Mouse (Mus musculus) liver, adult 2 months (tissue): ENCODE results near the gene Smyd1. TPM values are rescaled to one million over a fixed set of nuclear protein-coding genes. Genes with fewer than 3 reads are reported as not detected.

Experiments
- DNase-seq: peaks from one replicate; pipeline ENCODE4 v3.0.0-alpha.2; 2011; ENCODE audit warnings: low read depth, low spot score; ENCODE audit errors: extremely low read depth
- H3K27ac ChIP-seq: fragments of 200-500 bp; replicated peaks from 2 replicates; pipeline ENCODE4 v1.5.1; 2012; ENCODE audit warnings: low read depth, mild to moderate bottlenecking, control low read depth, inconsistent platforms, low read length; ENCODE audit not compliant: insufficient read depth
- H3K27me3 ChIP-seq: fragments of 200-500 bp; 2 replicates; pipeline ENCODE4 v1.6.1; 2012; ENCODE audit warnings: mild to moderate bottlenecking, moderate library complexity, low read length, inconsistent platforms; ENCODE audit not compliant: control insufficient read depth, insufficient read depth
- H3K36me3 ChIP-seq: fragments of 200-500 bp; 2 replicates; pipeline ENCODE4 v1.6.1; 2012; ENCODE audit warnings: low read length, inconsistent platforms; ENCODE audit not compliant: control insufficient read depth, insufficient read depth
- H3K4me1 ChIP-seq: fragments of 200-500 bp; 2 replicates; pipeline ENCODE4 v1.6.1; 2011; ENCODE audit warnings: low read length; ENCODE audit not compliant: control insufficient read depth, insufficient read depth
- H3K4me3 ChIP-seq: fragments of 200-500 bp; 2 replicates; pipeline ENCODE4 v1.5.1; 2011; ENCODE audit warnings: low read depth, mild to moderate bottlenecking, control low read depth, low read length, moderate library complexity; ENCODE audit not compliant: insufficient read depth
- H3K79me2 ChIP-seq: fragments of 200-500 bp; 2 replicates; pipeline ENCODE4 v1.6.1; 2012; ENCODE audit warnings: inconsistent platforms, mild to moderate bottlenecking, low read length, moderate library complexity; ENCODE audit not compliant: control insufficient read depth, insufficient read depth
- H3K9ac ChIP-seq: fragments of 200-500 bp; 2 replicates; pipeline ENCODE4 v1.6.1; 2012; ENCODE audit warnings: low read depth, mild to moderate bottlenecking, control low read depth, inconsistent platforms, low read length
- CTCF ChIP-seq: fragments of 200-500 bp; IDR thresholded peaks from 2 replicates; pipeline ENCODE4 v1.5.1; 2011; ENCODE audit warnings: low read depth, low read length, control low read depth
- POLR2A ChIP-seq: fragments of 200-500 bp; IDR thresholded peaks from 2 replicates; pipeline ENCODE4 v1.6.1; 2011; ENCODE audit warnings: low read length, control low read depth; ENCODE audit not compliant: insufficient read depth; ENCODE audit errors: extremely low read depth
- WGBS: fragments of 180-500 bp; shearing (Covaris S2); methylation state at CpG from one replicate; pipeline ENCODE4 v1.1.7; 2018; 5-methylcytosine and 5-hydroxymethylcytosine counted together
- polyA plus RNA-seq: library from polyadenylated mRNA; depleted of rRNA; stranded (reverse); fragments of >200 nt; gene quantifications from 2 replicates; pipeline ENCODE4 v1.2.3, GENCODE M21; 2012
- total RNA-seq: library from RNA; depleted of rRNA; stranded (reverse); fragments of >200 nt; gene quantifications from 2 replicates; pipeline ENCODE4 v1.2.3, GENCODE M21; 2014

The Smyd1 gene
- total and polyA plus RNA-seq, 2 experiments: 1.5 to 3.7 TPM

DNA sequence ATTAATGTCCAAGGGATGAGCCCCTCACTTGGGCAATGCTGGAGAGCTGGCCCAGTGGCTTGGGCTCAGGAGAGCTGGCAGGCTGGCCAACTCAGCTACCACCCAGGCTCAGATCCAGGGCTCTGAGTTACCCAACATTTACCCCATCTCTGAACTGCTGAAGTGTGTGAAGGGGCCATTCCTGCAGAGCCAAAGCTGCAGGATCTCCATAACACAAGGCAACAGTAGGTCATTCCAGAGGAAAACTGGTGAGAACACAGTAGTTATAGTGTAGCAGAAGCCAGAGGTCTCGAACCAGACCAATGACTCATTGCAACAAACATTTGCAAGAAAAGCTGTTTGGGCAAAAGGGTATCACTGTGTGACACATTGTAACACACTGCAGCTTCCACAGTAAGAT, 79.2 kb downstream of the Smyd1 start:
- WGBS: 23% methylated on average over 1 of the region's 1 CpGs
- Histone ChIP-seq H3K27me3 (no peaks in the 10 kb centered on the region), H3K27ac (no peak overlapping the region), H3K9ac (no peak overlapping the region), H3K79me2 (no peaks in the 10 kb centered on the region), H3K4me3 (no peak overlapping the region), H3K4me1 (peaks cover 5% of the 10 kb centered on the region), H3K36me3 (no peaks in the 10 kb centered on the region)
- TF ChIP-seq POLR2A (no peak), CTCF (no peak)
- DNase-seq: peak; percentile 52

DNA sequence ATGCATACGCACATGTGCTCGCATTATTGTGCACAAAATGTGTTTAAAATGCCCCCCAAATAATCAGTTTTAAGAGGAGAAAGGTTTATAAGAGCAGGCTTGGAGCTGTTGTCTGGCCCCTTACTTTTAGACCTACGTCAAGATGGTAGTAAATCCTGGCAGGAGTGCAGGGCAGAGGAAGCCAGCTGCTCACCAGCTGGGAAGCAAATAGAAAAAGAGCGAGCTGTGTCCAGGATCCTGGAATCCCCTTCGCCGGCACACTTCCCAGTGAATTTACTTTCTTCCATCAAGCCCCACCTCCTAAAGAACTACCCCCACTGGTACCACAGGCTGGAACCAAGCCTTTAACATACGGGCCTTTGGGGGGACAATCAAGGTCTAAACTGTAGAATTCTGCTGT, 81.2 kb downstream of the Smyd1 start:
- Histone ChIP-seq H3K36me3 (no peaks in the 10 kb centered on the region), H3K4me3 (no peak overlapping the region), H3K9ac (no peak overlapping the region), H3K27ac (no peak overlapping the region), H3K27me3 (no peaks in the 10 kb centered on the region), H3K4me1 (peaks cover 5% of the 10 kb centered on the region), H3K79me2 (no peaks in the 10 kb centered on the region)
- 92% methylated on average over 7 of the region's 7 CpGs for WGBS
- no peak for TF ChIP-seq POLR2A
- TF ChIP-seq CTCF: no peak
- no peak for DNase-seq

DNA sequence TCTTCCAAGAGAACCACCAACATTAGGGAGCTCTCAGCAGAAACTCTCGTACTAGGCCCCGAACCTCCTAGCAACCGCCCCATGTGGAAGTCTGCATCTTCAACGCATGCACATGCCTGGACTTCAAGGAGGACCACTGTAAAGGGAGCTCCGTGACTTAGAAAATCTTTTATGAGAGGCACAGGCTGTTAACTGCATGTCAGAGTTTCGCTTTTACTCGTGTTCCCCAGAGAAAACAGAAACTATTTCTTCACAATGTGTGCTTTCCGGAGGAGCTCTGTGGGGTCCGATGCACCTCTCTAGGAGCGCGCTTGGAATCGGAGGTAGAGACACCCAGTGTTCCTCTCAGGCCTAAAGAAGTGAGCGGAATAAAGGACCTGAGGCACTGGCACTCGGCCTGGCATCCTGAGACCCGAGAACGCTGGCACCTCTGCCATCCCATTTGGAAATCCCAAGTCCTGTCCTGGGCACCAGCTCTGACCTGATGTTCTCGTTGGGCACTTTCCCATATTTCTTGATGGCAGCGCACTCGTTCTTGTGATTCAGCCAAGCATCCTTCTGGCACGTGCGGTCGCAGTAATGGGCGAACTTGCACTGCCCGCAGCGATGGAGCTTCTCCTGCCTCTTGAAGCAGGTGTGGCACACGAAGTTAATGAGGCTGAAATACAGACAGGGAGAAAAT, 82.8 kb downstream of the Smyd1 start:
- 93% methylated on average over 26 of the region's 26 CpGs for WGBS

DNA sequence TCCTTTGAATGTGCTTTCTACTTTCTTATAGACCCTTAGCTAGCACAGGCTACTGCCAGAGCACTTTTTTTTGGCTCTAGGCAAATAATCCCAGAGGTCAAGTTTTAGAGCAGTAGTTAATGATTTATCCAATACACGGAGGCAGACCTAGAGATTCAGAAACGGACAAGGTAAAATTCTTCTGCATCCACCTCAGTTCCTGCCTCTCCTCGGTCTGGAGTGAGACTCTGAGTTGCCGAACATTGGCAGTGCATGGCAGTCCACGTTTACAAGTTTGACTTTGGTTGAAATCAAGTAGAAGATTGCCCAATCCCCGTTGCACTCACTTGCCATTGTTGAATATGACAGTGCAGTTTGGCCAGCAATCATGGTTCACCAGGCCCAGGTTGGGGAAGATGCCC, 85.0 kb downstream of the Smyd1 start:
- H3K4me3 ChIP-seq: no peak overlapping the region
- TF ChIP-seq POLR2A (no peak), CTCF (no peak)
- no peaks in the 10 kb centered on the region for H3K27me3 ChIP-seq
- no peaks in the 10 kb centered on the region for H3K36me3 ChIP-seq
- peak overlapping the region; percentile 63 for H3K27ac ChIP-seq
- H3K9ac ChIP-seq: no peak overlapping the region; the same call in 1 of the 2 replicates
- DNase-seq: peak; percentile 99
- 17% methylated on average over 6 of the region's 6 CpGs for WGBS
- no peaks in the 10 kb centered on the region for H3K79me2 ChIP-seq
- H3K4me1 ChIP-seq: peaks cover 6% of the 10 kb centered on the region

More for the DNA sequence above, 82.8 kb downstream of the Smyd1 start:
- DNase-seq: peak; percentile 65
- Histone ChIP-seq H3K4me1 (peaks cover 11% of the 10 kb centered on the region), H3K27me3 (no peaks in the 10 kb centered on the region), H3K79me2 (no peaks in the 10 kb centered on the region), H3K4me3 (no peak overlapping the region), H3K27ac (no peak overlapping the region), H3K9ac (no peak overlapping the region), H3K36me3 (no peaks in the 10 kb centered on the region)
- TF ChIP-seq CTCF: no peak
- no peak for TF ChIP-seq POLR2A

DNA sequence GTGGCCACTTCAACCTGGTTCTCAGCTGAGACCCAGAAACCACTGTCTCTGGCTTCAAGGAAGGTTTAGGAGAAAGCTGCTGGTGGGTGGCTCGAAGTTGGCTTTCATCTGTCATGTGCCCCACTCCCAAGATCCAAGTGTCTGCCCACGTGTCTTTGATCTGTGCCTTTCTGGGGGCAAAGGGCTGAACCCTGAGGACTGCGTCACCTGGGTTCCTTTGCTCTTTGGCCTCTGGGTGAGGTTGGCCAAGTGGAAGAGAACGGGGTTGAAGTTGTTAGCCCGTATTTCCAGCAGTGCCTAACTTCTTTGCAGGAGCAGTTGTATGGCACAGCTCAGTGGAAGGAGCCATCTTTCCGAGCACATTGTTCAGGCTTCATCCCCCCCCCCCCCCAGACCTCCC, 85.5 kb downstream of the Smyd1 start:
- WGBS: 21% methylated on average over 6 of the region's 6 CpGs
- TF ChIP-seq CTCF (no peak), POLR2A (no peak)
- Histone ChIP-seq H3K27ac (peak overlapping the region; percentile 80), H3K36me3 (no peaks in the 10 kb centered on the region), H3K79me2 (no peaks in the 10 kb centered on the region), H3K9ac (peak overlapping the region; percentile 24), H3K27me3 (no peaks in the 10 kb centered on the region), H3K4me1 (peaks cover 6% of the 10 kb centered on the region), H3K4me3 (no peak overlapping the region)
- DNase-seq: peak; percentile 97

DNA sequence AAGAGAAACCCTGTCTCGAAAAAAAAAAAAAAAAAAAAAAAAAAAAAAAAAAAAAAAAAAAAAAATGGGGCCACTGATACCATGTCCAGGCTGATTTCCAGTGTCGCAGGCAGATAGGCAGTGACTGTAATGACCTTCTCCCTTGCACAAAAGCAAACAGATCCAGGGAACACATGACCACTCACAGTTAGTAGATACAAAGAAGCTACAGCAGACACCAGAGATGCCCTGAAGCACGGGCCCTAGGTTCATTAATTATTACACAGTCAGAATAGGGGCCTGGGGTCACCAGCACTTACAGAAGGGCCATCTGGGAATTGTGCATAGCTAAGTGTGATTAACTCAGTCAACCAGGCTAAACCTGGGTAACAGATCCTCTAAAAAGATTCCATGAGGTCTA, 86.1 kb downstream of the Smyd1 start:
- no peaks in the 10 kb centered on the region for H3K79me2 ChIP-seq
- peak; percentile 99 for DNase-seq
- no peak overlapping the region for H3K9ac ChIP-seq
- H3K36me3 ChIP-seq: no peaks in the 10 kb centered on the region
- H3K4me1 ChIP-seq: peaks cover 6% of the 10 kb centered on the region
- H3K27me3 ChIP-seq: no peaks in the 10 kb centered on the region
- no peak overlapping the region for H3K4me3 ChIP-seq
- peak overlapping the region; percentile 94 for H3K27ac ChIP-seq
- TF ChIP-seq POLR2A (no peak), CTCF (no peak)
- WGBS: 24% methylated on average over 3 of the region's 3 CpGs
